Mouse (Mus musculus): ENCODE measurements around the gene Bzw1.

Gene Bzw1

GRCm38 (mm10) chr1:58397731-58398130 lies 5.0 kb downstream of the Bzw1 start:
- no peak for DNase-seq

- no peak for DNase-seq
These were observed 8.7 kb downstream of the Bzw1 start for GRCm38 (mm10) chr1:58401396-58401795.

GRCm38 (mm10) chr1:58403745-58404144 lies 11.0 kb downstream of the Bzw1 start:
- DNase-seq, result no peak

GRCm38 (mm10) chr1:58407321-58407720 lies 14.6 kb downstream of the Bzw1 start:
- DNase-seq, result no peak

GRCm38 (mm10) chr1:58408141-58408540 lies 15.4 kb downstream of the Bzw1 start:
- no peak for DNase-seq

- DNase-seq, result no peak
These were observed 17.0 kb downstream of the Bzw1 start for GRCm38 (mm10) chr1:58409553-58410197.

GRCm38 (mm10) chr1:58410198-58410588 lies 17.5 kb downstream of the Bzw1 start:
- no peak for DNase-seq

- DNase-seq, result no peak
These were observed 18.1 kb downstream of the Bzw1 start for GRCm38 (mm10) chr1:58410776-58411175.

GRCm38 (mm10) chr1:58415442-58415841 lies 22.7 kb downstream of the Bzw1 start:
- no peak for DNase-seq

GRCm38 (mm10) chr1:58416048-58416447 lies 23.4 kb downstream of the Bzw1 start:
- no peak for DNase-seq

- no peak for DNase-seq
These were observed 27.3 kb downstream of the Bzw1 start for GRCm38 (mm10) chr1:58420032-58420431.

GRCm38 (mm10) chr1:58420961-58421360 lies 28.3 kb downstream of the Bzw1 start:
- DNase-seq, result peak; percentile 75 to 81

- DNase-seq, result peak; percentile 21 to 65
These were observed 30.2 kb downstream of the Bzw1 start for GRCm38 (mm10) chr1:58422879-58423278.

- DNase-seq, result peak; percentile 99
These were observed 30.9 kb downstream of the Bzw1 start, which contains the start of gene Clk1 for GRCm38 (mm10) chr1:58423371-58424248. Gene Clk1 (minus strand): TSS chr1:58424066.

- DNase-seq, result peak in 1 of 2 experiments; percentile 18
These were observed 31.9 kb downstream of the Bzw1 start for GRCm38 (mm10) chr1:58424551-58424950.

GRCm38 (mm10) chr1:58444691-58445090 lies 52.0 kb downstream of the Bzw1 start:
- no peak for DNase-seq

GRCm38 (mm10) chr1:58445143-58445722 lies 52.5 kb downstream of the Bzw1 start, which contains the start of the genes Nif3l1 and Ppil3:
Gene Nif3l1 (plus strand): TSS chr1:58445151.
Gene Ppil3 (minus strand): TSS chr1:58445486.
- DNase-seq, result peak; percentile 85 to 86

- no peak for DNase-seq
These were observed 53.2 kb downstream of the Bzw1 start for GRCm38 (mm10) chr1:58445861-58446260.

- DNase-seq, result no peak
These were observed 55.1 kb downstream of the Bzw1 start for GRCm38 (mm10) chr1:58447766-58448165.

- no peak for DNase-seq
These were observed 55.7 kb downstream of the Bzw1 start for GRCm38 (mm10) chr1:58448396-58448795.

GRCm38 (mm10) chr1:58454316-58454715 lies 61.6 kb downstream of the Bzw1 start:
- DNase-seq, result no peak

All from cerebellum, postnatal 10 days (tissue).